Comparison of ENCODE assay signal across 25 mouse cellular contexts in the genomic region with DNA sequence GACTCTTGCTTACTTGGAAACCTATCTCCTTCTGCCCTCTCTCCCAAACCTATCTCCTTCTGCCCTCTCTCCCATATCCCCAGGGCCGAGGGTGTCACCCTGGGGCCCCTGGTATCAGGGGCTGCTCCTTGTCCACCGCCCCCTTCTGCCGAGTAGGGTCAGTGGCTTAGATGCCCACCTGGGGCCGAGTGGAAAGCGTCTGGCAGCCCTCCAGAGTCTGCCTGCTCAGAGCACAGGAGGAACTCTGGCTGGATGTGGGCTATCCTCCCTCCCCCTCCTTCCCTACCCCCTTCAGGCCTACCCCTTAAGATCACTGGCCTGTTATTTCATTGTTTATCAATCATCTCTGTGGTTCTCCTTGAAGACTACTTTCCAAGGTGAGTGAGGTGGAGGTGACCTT.
DNase-seq lines count a peak whose midpoint lies in the region; ATAC-seq lines count a peak whose summit lies in the region.
"Had no signal": no experiment of that assay in that cellular context is flagged by ENCODE, and none has a peak within 500 bp of the region (broad histone marks: within the 10 kb centered on the region; RNA-seq: fewer than 3 reads in every experiment).

No protein-coding gene starts in this region.

- no peak overlapping the region for H3K4me2 ChIP-seq in forebrain, embryonic 12.5 days
- no peak overlapping the region for H3K4me2 ChIP-seq in hindbrain, embryonic 11.5 days (replicated peaks; ENCODE audit: low read depth, low read length)
- no peak overlapping the region for H3K4me2 ChIP-seq in limb, embryonic 12.5 days
- H3K4me2 ChIP-seq: embryonic facial prominence, embryonic 13.5 days; heart, embryonic 11.5 days; hindbrain, embryonic 12.5 days; hindbrain, embryonic 15.5 days had no signal

- H3K9me3 ChIP-seq in forebrain, embryonic 10.5 days, result no peaks in the 10 kb centered on the region
- no peaks in the 10 kb centered on the region for H3K9me3 ChIP-seq in forebrain, embryonic 12.5 days
- no peaks in the 10 kb centered on the region for H3K9me3 ChIP-seq in hindbrain, embryonic 10.5 days
- no peaks in the 10 kb centered on the region for H3K9me3 ChIP-seq in hindbrain, embryonic 11.5 days (ENCODE audit: control insufficient read depth, low read length)
- H3K9me3 ChIP-seq in limb, embryonic 12.5 days, result no peaks in the 10 kb centered on the region
- H3K9me3 ChIP-seq in limb, embryonic 10.5 days (replicated peaks), result no peaks in the 10 kb centered on the region
- H3K9me3 ChIP-seq: embryonic facial prominence, embryonic 10.5 days; embryonic facial prominence, embryonic 13.5 days; hindbrain, embryonic 12.5 days; hindbrain, embryonic 15.5 days had no signal

- H3K4me3 ChIP-seq in forebrain, embryonic 10.5 days, result no peak overlapping the region
- H3K4me3 ChIP-seq in forebrain, embryonic 12.5 days (replicated peaks), result no peak overlapping the region
- no peak overlapping the region for H3K4me3 ChIP-seq in hindbrain, embryonic 10.5 days
- H3K4me3 ChIP-seq in hindbrain, embryonic 11.5 days (ENCODE audit: low read depth, low read length), result no peak overlapping the region
- H3K4me3 ChIP-seq in limb, embryonic 12.5 days (replicated peaks), result no peak overlapping the region
- H3K4me3 ChIP-seq in limb, embryonic 10.5 days, result no peak overlapping the region
- H3K4me3 ChIP-seq: embryonic facial prominence, embryonic 10.5 days; embryonic facial prominence, embryonic 13.5 days; erythroblast, embryonic 14.5 days; hindbrain, embryonic 12.5 days; hindbrain, embryonic 15.5 days had no signal

- 0 out of 2 replicates have a peak overlapping the region, but pooled peaks have one; percentile 51 for H3K27ac ChIP-seq in forebrain, embryonic 10.5 days
- no peak overlapping the region for H3K27ac ChIP-seq in forebrain, embryonic 12.5 days
- H3K27ac ChIP-seq in hindbrain, embryonic 10.5 days, result 0 out of 2 replicates have a peak overlapping the region, but pooled peaks have one; percentile 29
- H3K27ac ChIP-seq in hindbrain, embryonic 11.5 days (ENCODE audit: low read depth, low read length), result no peak overlapping the region
- H3K27ac ChIP-seq in limb, embryonic 12.5 days, result 0 out of 2 replicates have a peak overlapping the region, but pooled peaks have one; percentile 23
- no peak overlapping the region; the same call in 1 of the 2 replicates for H3K27ac ChIP-seq in limb, embryonic 10.5 days
- H3K27ac ChIP-seq: embryonic facial prominence, embryonic 10.5 days; embryonic facial prominence, embryonic 13.5 days; hindbrain, embryonic 12.5 days; hindbrain, embryonic 15.5 days had no signal

- H3K9ac ChIP-seq in forebrain, embryonic 12.5 days, result no peak overlapping the region
- H3K9ac ChIP-seq in hindbrain, embryonic 11.5 days (ENCODE audit: low read depth, low read length), result no peak overlapping the region
- no peak overlapping the region for H3K9ac ChIP-seq in limb, embryonic 12.5 days (replicated peaks)
- H3K9ac ChIP-seq: embryonic facial prominence, embryonic 13.5 days; hindbrain, embryonic 12.5 days; hindbrain, embryonic 15.5 days had no signal

- no peak for ATAC-seq in forebrain, embryonic 12.5 days (ENCODE audit: low FRiP score)
- ATAC-seq in hindbrain, embryonic 11.5 days (ENCODE audit: low FRiP score), result no peak
- peak; percentile 29; the same call in 1 of the 2 replicates for ATAC-seq in limb, embryonic 12.5 days (ENCODE audit: insufficient number of reproducible peaks, insufficient read depth, low FRiP score, low TSS enrichment, low read depth)
- ATAC-seq: activated CD4-positive, CD25-positive, alpha-beta regulatory T cell, adult 4 months; forebrain, embryonic 16.5 days had no signal

- DNase-seq in forebrain, embryonic 10.5 days (ENCODE audit: extremely low spot score, low spot score), result no peak
- DNase-seq in hindbrain, embryonic 10.5 days (ENCODE audit: low spot score), result no peak
- no peak for DNase-seq in hindbrain, embryonic 11.5 days (ENCODE audit: low spot score)
- peak; percentile 17 for DNase-seq in kidney, postnatal 14 days
- DNase-seq in kidney, adult 11 months, result no peak
- DNase-seq in limb, embryonic 10.5 days (ENCODE audit: low spot score), result no peak
- DNase-seq: adrenal gland, adult 8-10 months; adrenal gland, postnatal 25 days; cerebellum, adult 11-12 months; cerebellum, adult 8-10 months; cerebellum, postnatal 36 days; embryo, embryonic 11 days; gastrocnemius, postnatal 10 days; gastrocnemius, postnatal 36 days; heart, postnatal 36 days had no signal

- peaks cover 57% of the 10 kb centered on the region for H3K4me1 ChIP-seq in forebrain, embryonic 10.5 days
- peaks cover 35% of the 10 kb centered on the region for H3K4me1 ChIP-seq in forebrain, embryonic 12.5 days
- H3K4me1 ChIP-seq in hindbrain, embryonic 10.5 days (replicated peaks), result peaks cover 40% of the 10 kb centered on the region
- H3K4me1 ChIP-seq in hindbrain, embryonic 11.5 days (replicated peaks; ENCODE audit: control insufficient read depth, insufficient read depth, low read length), result no peaks in the 10 kb centered on the region
- peaks cover 47% of the 10 kb centered on the region for H3K4me1 ChIP-seq in limb, embryonic 12.5 days (replicated peaks)
- peaks cover 41% of the 10 kb centered on the region for H3K4me1 ChIP-seq in limb, embryonic 10.5 days

- WGBS in forebrain, embryonic 10.5 days, result 38% methylated on average over 5 of the region's 5 CpGs
- WGBS in forebrain, embryonic 12.5 days, result 42% methylated on average over 5 of the region's 5 CpGs
- WGBS in hindbrain, embryonic 10.5 days, result 32% methylated on average over 5 of the region's 5 CpGs
- WGBS in hindbrain, embryonic 11.5 days, result 48% methylated on average over 5 of the region's 5 CpGs
- WGBS in limb, embryonic 12.5 days, result 42% methylated on average over 5 of the region's 5 CpGs
- 56% methylated on average over 5 of the region's 5 CpGs for WGBS in limb, embryonic 10.5 days

- H3K36me3 ChIP-seq in forebrain, embryonic 10.5 days (replicated peaks), result no peaks in the 10 kb centered on the region
- no peaks in the 10 kb centered on the region for H3K36me3 ChIP-seq in forebrain, embryonic 12.5 days (replicated peaks)
- H3K36me3 ChIP-seq in hindbrain, embryonic 10.5 days, result no peaks in the 10 kb centered on the region
- H3K36me3 ChIP-seq in hindbrain, embryonic 11.5 days (ENCODE audit: control insufficient read depth, insufficient read depth, low read length), result no peaks in the 10 kb centered on the region
- no peaks in the 10 kb centered on the region for H3K36me3 ChIP-seq in limb, embryonic 12.5 days
- H3K36me3 ChIP-seq in limb, embryonic 10.5 days, result no peaks in the 10 kb centered on the region
- H3K36me3 ChIP-seq: embryonic facial prominence, embryonic 10.5 days; embryonic facial prominence, embryonic 13.5 days; hindbrain, embryonic 12.5 days; hindbrain, embryonic 15.5 days had no signal

- H3K27me3 ChIP-seq in forebrain, embryonic 10.5 days (ENCODE audit: poor library complexity, severe bottlenecking), result no peaks in the 10 kb centered on the region
- no peaks in the 10 kb centered on the region for H3K27me3 ChIP-seq in forebrain, embryonic 12.5 days
- no peaks in the 10 kb centered on the region for H3K27me3 ChIP-seq in hindbrain, embryonic 10.5 days (ENCODE audit: insufficient read depth, poor library complexity, severe bottlenecking)
- H3K27me3 ChIP-seq in hindbrain, embryonic 11.5 days (ENCODE audit: control insufficient read depth, insufficient read depth, low read length), result no peaks in the 10 kb centered on the region
- H3K27me3 ChIP-seq in limb, embryonic 12.5 days, result no peaks in the 10 kb centered on the region
- H3K27me3 ChIP-seq in limb, embryonic 10.5 days (ENCODE audit: low read depth, poor library complexity, severe bottlenecking), result no peaks in the 10 kb centered on the region
- H3K27me3 ChIP-seq: hindbrain, embryonic 12.5 days; hindbrain, embryonic 15.5 days had no signal

Comparison
In these comparisons a context has a peak if more than half of its experiments do, and no peak if none do; other contexts are left out.
1. H3K27ac ChIP-seq: peak in forebrain, embryonic 10.5 days (single experiment), hindbrain, embryonic 10.5 days (single experiment) and limb, embryonic 12.5 days (single experiment); none in forebrain, embryonic 12.5 days (single experiment), hindbrain, embryonic 11.5 days (single experiment) and limb, embryonic 10.5 days (single experiment).